24 mouse cellular contexts compared by ENCODE assay signal in the genomic region with DNA sequence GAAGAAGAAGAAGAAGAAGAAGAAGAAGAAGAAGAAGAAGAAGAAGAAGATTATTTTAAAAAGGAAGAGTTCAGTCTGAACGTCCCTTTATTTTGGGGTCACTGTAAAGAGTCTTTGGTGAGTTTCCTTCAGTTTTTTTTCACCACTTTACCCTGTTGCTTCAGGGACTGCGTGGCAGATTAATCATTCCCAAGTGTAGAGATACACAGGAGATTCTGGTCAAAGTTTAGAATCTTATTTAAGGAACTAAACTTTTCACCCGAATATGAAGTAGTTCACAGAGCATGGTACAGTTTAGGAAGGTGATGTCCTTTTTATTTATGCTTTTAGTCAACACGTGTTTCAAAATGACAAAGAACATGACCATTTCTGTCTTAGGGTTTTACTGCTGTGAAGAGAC. TPM values are rescaled to one million over a fixed set of nuclear protein-coding genes. Genes with fewer than 3 reads are reported as not detected.
DNase-seq lines count a peak whose midpoint lies in the region; ATAC-seq and TF ChIP-seq lines count a peak whose summit lies in the region.
"Had no signal": no experiment of that assay in that cellular context is flagged by ENCODE, and none has a peak within 500 bp of the region (broad histone marks: within the 10 kb centered on the region; RNA-seq: fewer than 3 reads in every experiment).

No protein-coding gene starts in this region.

- TF ChIP-seq CTCF in kidney, adult 2 months (conservative IDR thresholded peaks at IDR 0.05; ENCODE audit: insufficient read depth, insufficient read length, low read depth, low read length), result no peak

- WGBS in kidney, adult 2 months, result 61% methylated on average over 4 of the region's 4 CpGs
- 85% methylated on average over 4 of the region's 4 CpGs for WGBS in kidney, embryonic 15.5 days

- peak; percentile 52 for DNase-seq in kidney, adult 2 months
- peak; percentile 51 for DNase-seq in kidney, adult 9 months
- no peak for DNase-seq in kidney, postnatal 25 days
- DNase-seq in R1 (ENCODE audit: low read depth, low spot score), result peak; percentile 17
- DNase-seq in ZHBTc4 (ENCODE audit: low read depth, low spot score), result peak; percentile 10
- DNase-seq in gastrocnemius, postnatal 25 days, result no peak
- DNase-seq: adrenal gland, adult 2 months; adrenal gland, adult 8-10 months; adrenal gland, postnatal 10 days; adrenal gland, postnatal 14 days; adrenal gland, postnatal 25 days; adrenal gland, postnatal 36 days; cerebellum, adult 11 months; cerebellum, adult 11-12 months; cerebellum, adult 18-20 months; cerebellum, adult 2 months had no signal

- ATAC-seq in kidney, embryonic 15.5 days (replicated peaks; ENCODE audit: low FRiP score), result no peak
- ATAC-seq in granulocyte monocyte progenitor cell, adult 5-6 weeks (replicated peaks; ENCODE audit: poor library complexity, severe bottlenecking), result no peak
- ATAC-seq: activated CD4-positive, CD25-positive, alpha-beta regulatory T cell, adult 4 months; CD4-positive, CD25-positive, alpha-beta regulatory T cell, adult 4 months; Patski had no signal

- H3K9ac ChIP-seq in kidney, embryonic 15.5 days, result no peak overlapping the region

- H3K4me3 ChIP-seq in kidney, adult 2 months (ENCODE audit: insufficient read depth, low read depth, low read length), result no peak overlapping the region
- no peak overlapping the region for H3K4me3 ChIP-seq in kidney, embryonic 15.5 days (replicated peaks)

- no peak for TF ChIP-seq POLR2A in kidney, adult 2 months (IDR thresholded peaks at IDR 0.05; ENCODE audit: low read depth, low read length)

- peaks cover 8% of the 10 kb centered on the region; the same call in 1 of the 2 replicates for H3K4me1 ChIP-seq in kidney, adult 2 months (ENCODE audit: control insufficient read depth, insufficient read depth, low read length)
- no peaks in the 10 kb centered on the region for H3K4me1 ChIP-seq in kidney, embryonic 15.5 days

- H3K4me2 ChIP-seq in kidney, embryonic 15.5 days, result no peak overlapping the region

- no peaks in the 10 kb centered on the region for H3K9me3 ChIP-seq in kidney, embryonic 15.5 days (replicated peaks)

- H3K27ac ChIP-seq in kidney, adult 2 months (ENCODE audit: insufficient read depth, low read depth, low read length), result no peak overlapping the region
- H3K27ac ChIP-seq in kidney, embryonic 15.5 days, result no peak overlapping the region

- no peaks in the 10 kb centered on the region for H3K36me3 ChIP-seq in kidney, adult 2 months (ENCODE audit: control insufficient read depth, insufficient read depth, low read length)
- H3K36me3 ChIP-seq in kidney, embryonic 15.5 days, result no peaks in the 10 kb centered on the region
- H3K36me3 ChIP-seq: G1E had no signal

- no peaks in the 10 kb centered on the region for H3K27me3 ChIP-seq in kidney, adult 2 months (replicated peaks; ENCODE audit: control insufficient read depth, insufficient read depth, low read length)
- H3K27me3 ChIP-seq in kidney, embryonic 15.5 days, result no peaks in the 10 kb centered on the region
- H3K27me3 ChIP-seq: CH12.LX, Patski had no signal

RNA-seq across cellular contexts. Expression of gene Cobll1, which starts 21.2 kb away (rescaled TPM):
- 51.7 and 53.2 TPM in 2 replicates for polyA plus RNA-seq in kidney, adult 2 months (2012; rRNA removed)
- 20.1 and 21.7 TPM in 2 replicates for polyA plus RNA-seq in kidney, embryonic 15.5 days (2015; fragmentation: Nextera tagmentation; extraction: Ambion mirVana)
- 2.9 and 3.6 TPM in 2 replicates for total RNA-seq in granulocyte monocyte progenitor cell, adult 5-6 weeks (2014; fragmentation: Nextera tagmentation)
- total RNA-seq in granulocyte monocyte progenitor cell, adult 5-6 weeks (2017), result 1.0 and 1.7 TPM in 2 replicates
- 1 to 10 TPM; 3.9 to 4.8 TPM for total RNA-seq in gastrocnemius, postnatal 25 days (2021)
- total RNA-seq: MEL had no signal
- polyA plus RNA-seq: G1E had no signal

Comparison
In these comparisons a context has a peak if more than half of its experiments do, and no peak if none do; other contexts are left out.
1. DNase-seq: peak in kidney, adult 2 months (single experiment), kidney, adult 9 months (single experiment), R1 (single experiment) and ZHBTc4 (single experiment); none in kidney, postnatal 25 days (0 of 2) and gastrocnemius, postnatal 25 days (single experiment).